Mouse (Mus musculus): ENCODE measurements around the gene Phf6.

Phf6 gene

GRCm38 (mm10) chrX:52911587-52912371 is at the start of gene Phf6:
Phf6 (plus strand) TSS chrX:52912266.
- peak; percentile 79 to 82 for DNase-seq

- no peak for DNase-seq
These were observed 47.9 kb upstream of the Phf6 start for GRCm38 (mm10) chrX:52864126-52864525.

- DNase-seq: peak in 1 of 2 experiments; percentile 7
These were observed 13.6 kb upstream of the Phf6 start for GRCm38 (mm10) chrX:52898486-52898885.

GRCm38 (mm10) chrX:52912372-52912728 is 284 bp downstream of the Phf6 start:
- DNase-seq: no peak

GRCm38 (mm10) chrX:52912826-52913701 is 998 bp downstream of the Phf6 start:
- DNase-seq: peak in 1 of 2 experiments; percentile 6

GRCm38 (mm10) chrX:52913856-52914255 is 1.8 kb downstream of the Phf6 start:
- DNase-seq: no peak

- no peak for DNase-seq
These were observed 2.6 kb downstream of the Phf6 start for GRCm38 (mm10) chrX:52914705-52915104.

GRCm38 (mm10) chrX:52916516-52916915 is 4.5 kb downstream of the Phf6 start:
- no peak for DNase-seq

- peak; percentile 25 to 44 for DNase-seq
These were observed 14.7 kb downstream of the Phf6 start for GRCm38 (mm10) chrX:52926726-52927125.

GRCm38 (mm10) chrX:52928883-52929282 is 16.8 kb downstream of the Phf6 start:
- peak in 1 of 2 experiments; percentile 19 for DNase-seq

GRCm38 (mm10) chrX:52929779-52930178 is 17.7 kb downstream of the Phf6 start:
- no peak for DNase-seq

- DNase-seq: no peak
These were observed 18.1 kb downstream of the Phf6 start for GRCm38 (mm10) chrX:52930191-52930590.

GRCm38 (mm10) chrX:52932161-52932560 is 20.1 kb downstream of the Phf6 start:
- DNase-seq: no peak

- DNase-seq: no peak
These were observed 22.4 kb downstream of the Phf6 start for GRCm38 (mm10) chrX:52934496-52934895.

- no peak for DNase-seq
These were observed 33.4 kb downstream of the Phf6 start for GRCm38 (mm10) chrX:52945509-52945908.

GRCm38 (mm10) chrX:52949713-52950112 is 37.6 kb downstream of the Phf6 start:
- peak in 1 of 2 experiments; percentile 16 for DNase-seq

GRCm38 (mm10) chrX:52956942-52957341 is 44.9 kb downstream of the Phf6 start:
- no peak for DNase-seq

- no peak for DNase-seq
These were observed 49.6 kb downstream of the Phf6 start for GRCm38 (mm10) chrX:52961559-52962110.

- no peak for DNase-seq
These were observed 53.1 kb downstream of the Phf6 start for GRCm38 (mm10) chrX:52965149-52965548.

- DNase-seq: peak in 1 of 2 experiments; percentile 6
These were observed 59.3 kb downstream of the Phf6 start for GRCm38 (mm10) chrX:52971211-52972006.

GRCm38 (mm10) chrX:52972129-52972528 is 60.1 kb downstream of the Phf6 start:
- DNase-seq: no peak

- no peak for DNase-seq
These were observed 60.6 kb downstream of the Phf6 start for GRCm38 (mm10) chrX:52972680-52973079.

GRCm38 (mm10) chrX:52978576-52978975 is 66.5 kb downstream of the Phf6 start:
- no peak for DNase-seq
